Mouse (Mus musculus) left cerebral cortex, postnatal 25 days (tissue): ENCODE data around the gene Ptges3l. TPM values are rescaled to one million over a fixed set of nuclear protein-coding genes. Genes with fewer than 3 reads are reported as not detected.

Source experiments
- microRNA-seq, 2 experiments: library from miRNA; unstranded; fragments of <30 nt; microRNA quantifications; one replicate each; pipeline ENCODE4 v1.2.0; 2022
- total RNA-seq, 2 experiments: library from RNA; stranded (reverse); gene quantifications; 2 replicates each; pipeline ENCODE4 v1.2.3; 2021

Ptges3l gene
- total RNA-seq, 2 experiments from 2014 or later = 4.0 to 6.0 TPM

Small RNAs within 50 kb of the gene (microRNA-seq; reads per million reads assigned to microRNA genes)
- gene Mir6929 = 0.67 to 1.7 reads per million in 2 experiments

Other genes starting within 250 kb of the Ptges3l start
- under 1 TPM; 0.18 to 0.28 TPM for gene Ccr10, start 249.9 kb downstream of the Ptges3l start, total RNA-seq
- 10 to 100 TPM; 42.8 to 48.5 TPM for gene Ezh1, start 198.9 kb downstream of the Ptges3l start, total RNA-seq
- gene Ramp2, start 179.3 kb downstream of the Ptges3l start, total RNA-seq = 10 to 100 TPM; 39.9 to 44.5 TPM
- 10 to 100 TPM; 62.4 to 65.7 TPM for gene Vps25, start 171.6 kb downstream of the Ptges3l start, total RNA-seq
- 1 to 10 TPM; 2.2 to 7.9 TPM for gene Wnk4, start 164.8 kb downstream of the Ptges3l start, total RNA-seq
- gene Cntd1, start 146.3 kb downstream of the Ptges3l start, total RNA-seq = under 1 TPM; 0.21 to 0.27 TPM
- 10 to 100 TPM; 95.3 to 98.8 TPM for gene Coa3, start 146.2 kb downstream of the Ptges3l start, total RNA-seq
- gene Becn1, start 123.0 kb downstream of the Ptges3l start, total RNA-seq = 100 to 1,000 TPM; 213 to 229 TPM
- 100 to 1,000 TPM; 114 to 116 TPM for gene Psme3, start 109.1 kb downstream of the Ptges3l start, total RNA-seq
- 1 to 10 TPM; 4.8 to 7.4 TPM for gene Aoc2, start 100.3 kb downstream of the Ptges3l start, total RNA-seq
- gene Aoc3, start 94.7 kb downstream of the Ptges3l start, total RNA-seq = under 1 TPM; 0.69 to 0.73 TPM
- under 1 TPM in 1 of 2 experiments, not detected in 1; 0.14 TPM for gene G6pc, start 57.8 kb downstream of the Ptges3l start, total RNA-seq
- 10 to 100 TPM; 38.7 to 40.1 TPM for gene Aarsd1, start 7.7 kb downstream of the Ptges3l start, total RNA-seq
- gene Gm27029, start 537 bp downstream of the Ptges3l start, total RNA-seq = 1 to 10 TPM; 5.9 to 6.6 TPM
- gene Rundc1, start 248 bp downstream of the Ptges3l start, total RNA-seq = 10 to 100 TPM; 35.6 to 37.0 TPM
- 10 to 100 TPM; 32.5 to 37.0 TPM for gene Rpl27, start 17.0 kb upstream of the Ptges3l start, total RNA-seq
- gene Ifi35, start 23.1 kb upstream of the Ptges3l start, total RNA-seq = 1 to 10 TPM; 2.0 to 2.4 TPM
- 100 to 1,000 TPM; 149 to 175 TPM for gene Rnd2, start 39.7 kb upstream of the Ptges3l start, total RNA-seq
- gene Vat1, start 40.9 kb upstream of the Ptges3l start, total RNA-seq = 10 to 100 TPM; 36.7 to 39.9 TPM
- under 1 TPM; 0.69 to 0.80 TPM for gene Brca1, start 126.6 kb upstream of the Ptges3l start, total RNA-seq
- gene Nbr1, start 126.8 kb upstream of the Ptges3l start, total RNA-seq = 100 to 1,000 TPM; 127 to 130 TPM
- 1 to 10 TPM; 1.1 to 1.6 TPM for gene Tmem106a, start 156.9 kb upstream of the Ptges3l start, total RNA-seq
- not detected for gene Gm11634, start 173.9 kb upstream of the Ptges3l start, total RNA-seq
- 1 to 10 TPM; 6.0 to 7.2 TPM for gene Rdm1, start 201.9 kb upstream of the Ptges3l start, total RNA-seq
- 10 to 100 TPM; 23.9 to 32.1 TPM for gene Arl4d, start 240.2 kb upstream of the Ptges3l start, total RNA-seq